Mouse (Mus musculus) heart, adult 11 months (tissue): ENCODE data around the gene B4galt4.

Experiments
- DNase-seq: peaks from one replicate; pipeline ENCODE4 v3.0.0; 2022

The B4galt4 gene

DNA sequence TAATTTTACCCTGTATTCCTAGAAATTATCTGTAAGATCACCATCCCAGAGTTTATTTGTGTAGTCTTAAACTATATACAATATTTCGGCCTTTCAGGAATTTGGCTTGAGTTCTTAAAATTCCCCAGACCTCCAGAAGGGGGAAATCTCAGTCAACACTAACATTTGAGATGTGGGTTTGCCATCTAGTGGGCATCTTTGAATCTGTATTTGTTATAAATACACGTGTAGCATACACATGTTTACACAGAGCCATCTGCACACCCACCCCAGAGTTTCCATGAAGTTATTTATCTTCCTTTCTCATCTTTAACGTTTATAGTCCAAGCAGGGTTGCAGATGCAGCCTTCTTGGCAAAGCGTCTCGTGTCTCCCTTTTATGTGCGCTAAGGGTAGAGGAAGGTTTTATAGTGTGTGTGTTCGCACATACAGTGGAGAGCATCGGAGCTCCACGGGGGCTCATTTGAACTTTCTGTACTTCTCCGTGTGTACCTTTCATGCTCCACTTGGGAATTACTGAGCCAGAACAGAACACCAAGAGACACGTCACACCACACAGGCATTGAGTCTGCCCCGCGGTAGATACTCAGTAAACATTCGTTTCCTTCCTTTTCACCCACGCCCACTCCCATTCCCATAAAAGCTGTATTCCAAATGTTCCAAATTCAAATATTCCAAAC lies 12.3 kb upstream of the B4galt4 start:
- peak; percentile 96 for DNase-seq

DNA sequence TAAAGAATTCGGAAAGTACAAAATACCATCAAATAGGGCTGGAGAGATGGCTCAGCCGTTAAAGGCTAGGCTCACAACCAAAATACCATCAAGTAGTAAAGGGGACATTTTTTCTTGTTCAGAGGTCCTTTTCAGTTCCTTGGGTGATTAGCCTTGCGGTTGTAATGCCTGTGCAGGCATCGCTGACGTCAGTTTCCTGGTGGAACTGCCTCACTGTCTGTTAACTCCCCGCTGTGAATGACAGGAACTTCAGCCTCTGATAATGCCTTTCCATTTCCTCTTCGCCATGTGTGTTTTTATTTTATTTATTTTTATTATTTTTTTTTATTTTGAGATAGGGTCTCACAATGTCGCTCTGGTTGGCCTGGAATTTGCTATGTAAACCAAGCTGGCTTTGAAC lies 11.1 kb upstream of the B4galt4 start:
- DNase-seq: peak; percentile 97

DNA sequence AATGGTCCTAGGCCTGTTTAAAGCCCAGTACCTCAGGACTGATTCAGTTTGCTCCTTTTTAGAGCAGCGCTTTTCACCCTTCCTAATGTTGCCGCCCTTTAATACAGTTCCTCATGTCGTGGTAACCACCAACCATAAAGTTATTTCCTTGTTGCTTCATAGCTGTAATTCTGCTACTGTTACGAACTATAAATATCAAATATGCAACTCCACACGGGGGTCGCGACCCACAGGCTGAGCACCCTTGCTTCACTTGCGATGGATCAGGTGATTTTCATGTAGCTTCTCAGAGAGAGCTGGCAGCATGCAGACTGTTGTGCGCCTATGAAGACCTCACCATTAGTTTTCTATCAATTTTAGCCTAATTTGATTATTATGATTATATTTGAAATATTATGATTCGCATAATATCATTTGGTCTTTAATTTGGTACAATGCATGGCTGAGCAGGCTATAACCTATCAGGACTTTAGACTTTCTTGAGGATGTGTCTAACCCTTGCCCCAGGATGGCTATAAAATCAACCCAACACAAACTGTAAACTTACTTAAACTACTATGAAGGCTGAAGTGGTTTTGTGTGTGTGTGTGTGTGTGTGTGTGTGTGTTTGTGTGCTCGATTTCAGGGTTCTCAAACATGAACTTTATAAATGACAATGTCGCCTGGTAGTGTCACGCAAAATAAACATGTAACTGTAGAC lies 710 bp upstream of the B4galt4 start:
- DNase-seq: peak; percentile 64

DNA sequence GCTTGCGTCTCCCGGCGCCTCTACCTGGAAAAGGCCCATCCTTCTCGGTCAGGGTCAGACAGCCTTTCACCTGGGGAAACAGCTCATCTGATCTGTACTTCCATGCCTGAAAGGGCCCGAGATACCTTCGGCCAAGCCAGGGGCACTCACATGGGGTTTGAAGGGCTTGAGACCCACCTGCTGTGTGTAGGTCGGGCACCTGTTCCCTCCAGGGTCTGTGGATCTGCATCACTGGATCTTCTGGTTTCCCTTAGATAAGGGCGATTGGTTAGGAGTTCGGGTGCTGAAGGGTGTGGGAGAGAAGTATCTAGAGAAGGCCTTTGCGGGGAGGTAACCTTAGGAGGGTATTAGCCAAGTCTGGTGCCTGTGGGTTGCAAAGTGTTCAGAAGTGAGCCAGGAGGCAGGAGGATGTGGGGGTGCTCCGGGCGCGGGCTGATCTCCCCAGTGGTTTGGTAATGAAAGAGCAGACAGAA lies 631 bp downstream of the B4galt4 start:
- DNase-seq: peak; percentile 95

DNA sequence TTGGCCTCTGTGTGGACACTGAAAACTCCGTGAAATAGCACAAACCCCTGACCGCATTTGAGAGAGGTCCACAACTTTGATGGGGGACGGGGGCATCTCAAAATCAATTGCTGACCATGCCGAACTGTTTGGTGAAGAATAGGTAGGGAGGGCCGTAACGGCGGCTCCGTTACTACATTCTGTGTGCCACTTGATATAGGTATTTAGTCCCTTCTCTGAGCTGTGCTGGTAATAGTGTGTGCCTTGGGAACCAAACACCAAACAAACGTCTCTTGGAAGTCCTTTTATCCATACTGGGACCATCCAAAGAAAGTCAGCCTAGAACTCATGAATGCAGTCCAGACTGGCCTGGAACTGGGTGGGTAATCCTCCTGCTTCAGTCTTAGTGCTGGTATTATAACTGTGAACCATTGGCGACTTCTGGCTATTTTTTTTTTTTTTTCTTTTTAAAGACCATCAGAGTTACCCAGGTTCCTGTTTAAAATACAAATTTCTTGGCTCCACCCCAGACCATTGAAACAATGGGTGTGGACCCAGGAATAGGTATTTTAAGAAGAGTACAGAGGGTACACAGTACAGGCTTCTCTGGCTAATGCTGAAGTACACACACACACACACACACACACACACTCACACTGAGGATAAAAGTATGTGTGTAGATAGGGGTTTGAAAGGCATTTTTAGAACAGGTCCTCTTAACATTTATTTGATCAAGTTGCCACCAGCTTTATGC lies 2.0 kb downstream of the B4galt4 start:
- DNase-seq: peak; percentile 95

DNA sequence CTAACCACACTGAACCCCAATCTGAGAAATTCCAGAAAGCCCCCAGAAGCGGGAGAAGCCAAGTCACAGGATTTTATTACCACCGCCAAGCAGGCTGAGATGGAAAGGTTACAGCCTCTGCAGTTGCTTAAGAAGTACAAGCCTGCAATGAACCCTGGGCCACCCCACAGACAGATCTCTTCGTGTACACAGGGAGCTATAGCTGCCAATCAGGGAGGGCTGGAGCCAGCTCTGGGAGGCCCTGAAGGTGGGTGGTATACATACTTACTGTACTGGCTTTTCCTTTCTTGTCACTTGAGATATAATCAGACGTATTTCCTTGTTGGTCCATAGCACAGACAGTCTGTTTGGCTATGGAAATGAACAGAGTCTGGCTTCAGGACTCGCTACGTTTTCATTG lies 8.7 kb downstream of the B4galt4 start:
- DNase-seq: peak; percentile 70

DNA sequence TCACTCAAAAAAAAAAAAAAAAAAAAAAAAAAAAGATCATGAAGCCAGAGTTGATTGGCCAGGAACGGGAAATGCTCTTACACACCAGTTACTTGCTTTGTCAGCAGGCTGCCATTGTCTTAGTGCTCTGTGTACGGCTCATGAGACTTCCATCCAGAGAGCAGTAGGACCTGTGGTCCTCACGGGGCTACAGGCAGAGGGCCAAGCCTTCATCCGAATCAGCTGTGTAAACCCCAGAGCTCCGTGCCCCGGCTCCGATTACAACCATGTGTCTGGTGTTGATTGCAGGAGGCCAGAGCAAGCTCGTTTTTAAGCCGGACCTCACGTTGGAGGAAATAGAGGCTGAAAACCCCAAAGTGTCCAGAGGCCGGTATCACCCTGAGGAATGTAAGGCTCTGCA lies 11.6 kb downstream of the B4galt4 start:
- peak; percentile 92 for DNase-seq

DNA sequence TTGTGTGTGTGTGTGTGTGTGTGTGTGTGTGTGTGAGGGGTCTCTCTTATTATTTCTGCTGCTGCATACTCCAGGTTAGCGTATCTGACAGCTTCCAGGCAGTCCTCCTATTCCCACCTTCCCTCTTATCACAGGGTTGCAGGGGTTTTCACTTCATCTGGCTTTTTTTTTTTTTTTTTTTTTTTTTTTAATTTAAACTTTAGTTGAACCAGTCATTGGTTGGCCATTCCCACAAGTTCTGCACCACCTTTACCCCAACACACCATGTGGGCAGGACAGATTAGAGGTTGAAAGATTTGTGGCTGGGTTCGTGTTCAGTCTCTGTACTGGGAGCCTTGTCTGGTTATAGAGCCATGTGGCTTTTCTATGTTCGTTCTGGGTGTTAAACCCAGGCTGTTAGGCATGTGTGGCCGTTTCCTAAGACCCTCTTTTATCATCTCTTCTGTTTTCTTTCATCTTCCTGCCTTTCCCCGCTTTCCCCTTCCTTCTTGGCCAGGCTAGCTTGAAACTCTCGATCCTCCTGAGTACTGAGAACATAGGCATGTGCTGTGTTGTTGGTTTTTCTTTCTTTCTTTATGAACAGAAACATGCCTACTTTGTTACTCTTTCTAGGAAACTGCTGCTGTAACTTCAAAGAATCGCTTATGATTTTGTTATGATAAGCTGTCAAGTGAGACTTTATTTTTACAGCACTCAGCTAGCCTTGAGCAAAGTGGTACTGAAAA lies 13.6 kb downstream of the B4galt4 start:
- DNase-seq: peak; percentile 37

DNA sequence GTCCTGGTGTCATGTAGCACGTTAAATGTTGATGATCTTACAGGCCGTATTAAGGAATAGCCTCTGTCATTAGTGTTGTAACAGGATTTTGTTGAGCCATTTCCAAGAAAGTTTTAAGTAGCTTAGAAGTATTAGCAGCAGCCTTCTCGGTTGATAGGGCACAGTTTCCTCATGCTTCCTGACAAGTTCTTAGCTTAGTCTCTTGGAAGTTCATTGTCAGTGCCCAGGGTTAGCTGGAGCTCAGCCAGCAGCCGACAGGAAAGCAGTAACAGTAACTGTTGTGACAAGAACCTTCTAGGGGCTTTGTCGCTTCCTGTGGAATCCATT lies 14.1 kb downstream of the B4galt4 start:
- peak; percentile 93 for DNase-seq

DNA sequence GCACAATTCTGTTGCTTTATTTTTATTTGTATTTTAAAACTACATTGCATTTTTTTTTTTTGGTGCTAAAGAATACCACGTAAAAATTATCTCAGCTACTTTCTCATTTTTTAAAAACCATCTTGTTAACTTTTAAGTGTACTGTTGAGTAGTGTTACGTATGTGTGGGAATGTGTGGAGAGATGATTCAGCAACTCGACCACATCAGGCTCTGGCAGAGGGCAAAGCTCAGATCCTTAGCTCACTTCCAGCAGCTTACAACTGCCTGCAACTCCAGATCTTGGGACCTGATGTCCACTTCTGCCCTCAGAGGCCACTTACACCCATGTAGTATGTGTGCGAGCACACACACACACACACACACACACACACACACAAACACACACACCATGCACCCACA lies 14.5 kb downstream of the B4galt4 start:
- DNase-seq: peak; percentile 9

DNA sequence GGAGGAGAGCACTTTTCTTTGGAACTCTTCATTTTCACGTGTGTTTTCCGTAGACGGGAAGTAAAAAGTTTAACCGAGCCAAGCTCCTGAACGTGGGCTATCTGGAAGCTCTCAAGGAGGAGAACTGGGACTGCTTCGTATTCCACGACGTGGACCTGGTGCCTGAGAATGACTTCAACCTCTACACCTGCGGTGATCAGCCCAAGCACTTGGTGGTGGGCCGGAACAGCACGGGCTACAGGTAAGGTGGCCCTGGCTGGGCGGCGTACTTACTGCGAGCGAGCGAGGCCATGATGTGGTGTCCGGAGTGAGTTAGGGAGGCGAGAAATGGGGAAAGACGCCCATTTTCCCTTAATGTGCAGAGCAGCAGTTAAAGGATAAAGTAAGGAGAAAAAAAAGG lies 15.6 kb downstream of the B4galt4 start:
- DNase-seq: peak; percentile 84

DNA sequence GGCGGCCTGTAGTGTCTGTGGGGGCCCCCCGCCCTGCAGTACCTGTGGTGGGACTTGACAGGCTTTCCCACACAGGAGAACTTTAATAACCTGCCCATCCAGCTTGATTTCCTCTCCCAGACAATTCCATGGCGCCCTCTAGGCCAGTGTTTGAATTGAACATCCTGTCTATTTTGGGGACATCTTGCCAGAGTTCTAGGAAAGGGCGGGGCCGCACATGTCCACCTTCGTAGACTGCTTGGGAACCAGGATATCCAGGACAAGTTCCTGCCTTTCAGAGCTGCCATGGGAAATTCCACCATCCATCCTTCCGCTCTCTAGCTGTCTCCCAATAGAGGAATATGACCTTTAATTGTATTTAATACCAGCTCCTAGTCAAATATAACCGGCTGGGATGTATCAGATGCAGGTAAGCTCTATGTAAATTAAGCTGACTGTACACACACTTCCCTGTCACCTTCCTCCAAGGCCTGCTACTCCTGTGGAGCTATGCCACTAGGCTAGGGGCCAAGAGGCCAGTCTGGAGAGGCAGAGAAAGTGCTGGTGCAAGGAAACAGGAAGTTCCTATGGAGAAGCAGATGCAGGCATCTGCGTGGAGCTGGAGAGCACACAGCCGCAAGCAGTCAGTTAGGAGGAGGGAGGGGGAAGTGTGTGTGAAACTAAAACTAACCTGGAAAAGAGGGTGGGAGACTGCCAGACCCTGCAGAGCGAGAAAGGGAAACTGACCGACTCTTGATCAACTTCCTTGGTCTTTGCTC lies 16.2 kb downstream of the B4galt4 start:
- DNase-seq: peak; percentile 98

DNA sequence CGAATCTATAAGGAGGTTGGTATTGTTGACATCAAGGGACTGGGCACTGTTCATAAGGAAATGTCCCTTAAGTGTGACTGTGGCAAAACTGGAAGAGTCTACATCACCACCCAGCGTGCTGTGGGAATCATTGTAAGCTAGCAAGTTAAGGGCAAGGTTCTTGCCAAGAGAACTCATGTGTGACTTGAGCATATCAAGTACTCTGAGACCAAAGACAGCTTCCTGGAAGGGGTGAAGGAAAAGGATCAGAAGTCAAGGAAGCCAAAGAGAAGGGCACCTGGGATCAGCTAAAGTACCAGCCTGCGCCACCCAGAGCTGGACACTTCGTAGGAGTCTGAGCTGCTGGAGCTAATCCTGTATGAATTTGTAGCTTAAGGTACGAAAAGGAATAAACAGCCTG lies 18.2 kb downstream of the B4galt4 start:
- peak; percentile 56 for DNase-seq

DNA sequence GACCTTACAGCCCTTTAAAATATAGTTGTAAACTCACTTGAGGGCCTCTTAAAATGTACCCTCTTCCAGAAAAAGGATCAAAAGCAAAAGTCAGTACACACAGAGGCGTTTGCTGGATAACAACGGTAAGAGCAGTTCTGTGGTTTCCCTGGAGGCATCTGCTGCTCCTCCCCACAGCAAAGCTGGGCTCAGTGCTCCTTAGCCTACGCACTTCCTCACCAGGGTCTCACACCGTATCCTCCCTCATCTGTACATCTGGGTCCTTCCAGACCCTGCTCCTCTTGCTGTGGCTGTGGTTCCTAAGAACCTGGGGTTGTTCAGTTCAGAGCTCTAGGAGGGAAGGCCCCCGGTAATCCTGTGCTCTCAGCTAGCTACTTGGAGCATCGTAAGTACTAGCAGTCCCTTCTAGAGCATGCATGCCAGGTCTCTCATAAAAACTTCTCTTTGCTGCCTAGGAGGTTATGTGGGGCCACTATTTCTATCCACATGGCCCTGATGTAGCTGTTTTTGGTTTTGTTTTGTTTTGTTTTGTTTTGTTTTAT lies 18.8 kb downstream of the B4galt4 start:
- peak; percentile 83 for DNase-seq

DNA sequence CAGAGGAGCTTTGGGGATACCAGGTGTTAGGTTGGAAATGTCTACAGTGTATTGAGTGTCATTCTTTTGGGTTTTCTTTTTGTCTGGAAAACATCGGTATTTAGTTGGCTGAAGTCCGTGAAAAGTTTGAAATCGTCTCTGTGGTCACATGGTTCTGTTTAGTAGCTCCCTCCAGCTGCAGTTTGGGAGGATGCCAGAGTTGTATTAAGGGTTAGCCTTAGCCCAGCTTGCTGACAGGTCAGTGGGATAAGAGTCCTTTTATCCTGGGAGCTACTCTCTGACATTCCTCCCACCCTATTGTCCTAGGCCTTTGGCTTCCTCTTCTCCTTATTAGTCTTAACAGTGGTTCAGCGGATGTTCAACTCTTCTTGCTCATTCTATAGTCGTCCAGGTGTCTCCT lies 19.9 kb downstream of the B4galt4 start:
- peak; percentile 92 for DNase-seq

DNA sequence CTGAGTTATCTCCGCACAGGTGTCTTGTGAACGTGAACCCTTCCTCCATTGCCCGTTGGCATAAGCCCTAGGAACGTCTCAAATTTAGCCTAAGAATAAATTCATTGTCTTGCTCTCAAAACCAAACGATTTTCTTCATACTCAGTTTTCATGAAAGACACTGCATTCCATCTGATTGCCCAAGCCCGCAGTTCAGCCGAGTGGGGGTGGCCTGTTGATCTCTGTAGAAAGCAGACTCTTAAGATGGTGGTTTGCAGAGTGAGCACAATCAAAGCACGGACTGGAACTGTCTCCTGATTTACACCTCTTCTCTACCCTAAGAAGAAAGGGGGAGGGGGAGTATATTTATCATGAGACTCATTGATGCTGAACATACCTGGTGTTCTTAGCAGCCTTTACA lies 20.3 kb downstream of the B4galt4 start:
- no peak for DNase-seq

DNA sequence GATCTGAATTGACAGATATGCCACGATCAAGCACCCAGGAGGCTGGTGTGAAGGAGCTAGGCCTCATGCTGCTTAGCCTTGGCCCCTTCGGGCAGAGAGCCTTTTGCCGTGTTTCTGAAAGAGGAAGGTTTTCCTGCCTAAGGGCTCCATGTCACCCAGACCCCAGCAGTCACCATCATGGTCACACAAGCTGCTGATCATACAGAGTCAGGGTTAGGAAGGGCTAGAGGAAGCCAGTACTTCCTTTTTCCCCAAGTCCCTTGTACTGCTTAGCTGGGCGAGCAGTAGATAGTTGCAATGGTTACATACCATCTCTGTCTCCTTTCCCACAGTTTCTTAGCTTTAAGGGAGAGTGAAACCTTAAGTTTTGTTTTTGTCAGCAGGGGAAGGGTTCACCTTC lies 21.4 kb downstream of the B4galt4 start:
- DNase-seq: peak; percentile 94

DNA sequence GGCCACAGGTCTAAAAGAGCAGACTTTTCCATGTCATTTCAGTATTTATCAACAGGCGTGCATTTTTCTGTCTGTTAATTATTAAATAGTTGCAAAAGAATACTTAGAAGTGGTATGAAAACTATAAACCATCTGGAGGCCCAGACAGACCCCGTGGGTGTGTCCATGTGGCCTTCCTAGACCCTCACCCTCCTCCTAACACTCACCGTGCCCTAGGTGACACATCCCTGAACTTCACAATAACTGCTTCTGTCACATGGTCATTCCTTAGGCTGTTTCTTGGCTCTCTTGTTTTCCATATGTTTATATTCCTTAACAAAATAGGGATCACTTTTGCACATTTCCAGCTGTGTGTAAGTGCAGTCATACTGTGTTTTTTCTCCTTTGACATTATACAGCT lies 24.6 kb downstream of the B4galt4 start:
- DNase-seq: no peak

DNA sequence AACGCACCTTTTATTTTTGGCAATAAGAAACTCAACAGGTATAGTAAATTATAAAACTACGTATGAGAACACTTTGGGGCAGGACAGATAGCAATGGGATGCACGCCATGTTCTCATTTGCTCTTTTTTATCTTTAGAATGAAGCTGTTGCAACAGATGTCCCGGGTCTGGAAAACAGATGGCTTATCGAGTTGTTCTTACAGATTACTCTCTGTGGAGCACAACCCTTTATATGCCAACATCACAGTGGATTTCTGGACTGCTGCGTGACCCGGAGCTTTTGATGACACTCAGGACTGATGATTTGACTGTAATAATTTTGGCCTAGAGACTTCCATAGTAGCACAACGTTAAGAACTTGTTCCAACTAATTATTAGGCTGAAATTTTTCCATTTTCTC lies 25.7 kb downstream of the B4galt4 start:
- DNase-seq: no peak

DNA sequence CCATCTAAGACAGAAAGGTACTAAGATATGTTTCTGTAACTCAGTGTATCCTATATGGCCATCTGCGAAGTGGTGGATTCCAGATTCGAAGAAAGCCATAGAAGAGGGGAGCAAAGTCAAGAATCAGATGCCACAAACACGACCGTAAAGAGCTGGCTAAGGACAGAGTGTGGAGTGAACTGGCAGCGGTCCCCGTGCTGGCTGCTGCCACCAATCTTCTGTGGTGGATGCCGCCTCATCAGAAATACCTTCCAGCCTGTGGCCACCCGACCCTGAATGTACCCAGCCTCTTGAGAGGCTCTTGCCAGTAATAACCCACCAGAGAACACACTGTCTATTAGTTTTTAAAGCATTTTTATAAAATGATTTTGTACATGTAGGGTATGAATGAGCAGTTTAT lies 26.3 kb downstream of the B4galt4 start:
- DNase-seq: no peak

DNA sequence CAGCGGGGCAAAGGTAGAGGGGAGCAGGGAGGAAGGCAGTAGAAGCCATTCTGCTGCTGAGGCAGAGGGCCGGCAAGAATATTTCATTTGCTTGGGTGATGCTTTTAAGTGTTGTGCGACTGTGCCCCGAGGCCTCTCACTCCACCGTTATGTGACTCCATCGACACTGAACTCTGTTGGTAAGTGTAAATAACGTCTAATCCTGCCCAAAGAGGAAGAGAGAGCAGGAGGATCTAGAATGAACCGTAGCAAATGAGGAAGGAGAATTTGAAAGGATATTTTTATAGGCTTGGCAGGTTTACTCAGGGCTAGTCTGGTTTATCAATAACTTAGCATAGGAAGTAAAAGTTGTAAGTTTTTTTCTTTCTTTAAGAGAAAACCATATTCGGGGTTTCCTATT lies 27.5 kb downstream of the B4galt4 start:
- no peak for DNase-seq

DNA sequence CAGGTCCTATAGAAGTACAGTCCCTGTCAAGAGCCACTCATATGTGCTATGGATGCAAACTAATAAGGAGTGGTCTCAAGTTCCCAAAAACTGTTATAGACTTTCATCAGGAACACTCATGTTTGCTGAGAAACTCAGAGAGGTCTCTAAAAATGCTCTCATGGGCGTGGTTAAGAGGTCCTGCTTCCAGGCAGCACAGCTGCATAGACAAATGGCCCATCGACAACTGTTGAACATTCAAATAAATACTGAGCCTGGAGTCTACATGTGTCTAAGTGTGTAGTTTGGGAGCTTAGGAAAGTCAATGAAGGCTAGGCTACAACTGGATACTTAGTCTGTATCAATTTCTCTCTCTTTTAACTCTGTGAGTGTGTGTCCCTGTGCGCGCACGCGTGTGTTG lies 29.1 kb downstream of the B4galt4 start:
- DNase-seq: no peak
